Mouse (Mus musculus): ENCODE measurements around the gene Thsd7a. TPM values are rescaled to one million over a fixed set of nuclear protein-coding genes. Genes with fewer than 3 reads are reported as not detected.

Gene Thsd7a
- polyA plus RNA-seq, 1 experiment from 2014 or later: 0.46 TPM

- DNase-seq (no peak), ATAC-seq (ENCODE audit: low read depth) (no peak)
- Histone ChIP-seq H3K27me3 (no peaks in the 10 kb centered on the region), H3K4me3 (replicated peaks) (no peak overlapping the region), H3K9ac (no peak overlapping the region), H3K36me3 (no peaks in the 10 kb centered on the region), H3K9me3 (replicated peaks) (no peaks in the 10 kb centered on the region), H3K27ac (no peak overlapping the region), H3K4me1 (replicated peaks) (no peaks in the 10 kb centered on the region), H3K4me2 (no peak overlapping the region)
- 78% methylated on average over 2 of the region's 2 CpGs for WGBS (ENCODE audit: insufficient replicate concordance)
Observed at GRCm38 (mm10) chr6:12380717-12381116, 368.5 kb downstream of the Thsd7a start.

GRCm38 (mm10) chr6:12358737-12359136, 390.5 kb downstream of the Thsd7a start:
- Histone ChIP-seq H3K4me3 (replicated peaks) (no peak overlapping the region), H3K36me3 (no peaks in the 10 kb centered on the region), H3K4me1 (replicated peaks) (no peaks in the 10 kb centered on the region), H3K27ac (no peak overlapping the region), H3K4me2 (no peak overlapping the region), H3K9ac (no peak overlapping the region), H3K9me3 (replicated peaks) (no peaks in the 10 kb centered on the region), H3K27me3 (no peaks in the 10 kb centered on the region)
- DNase-seq (no peak), ATAC-seq (ENCODE audit: low read depth) (no peak)
- 45% methylated on average over 2 of the region's 2 CpGs for WGBS (ENCODE audit: insufficient replicate concordance)

- DNase-seq (no peak), ATAC-seq (ENCODE audit: low read depth) (no peak)
- no peak overlapping the region for H3K9ac ChIP-seq
- H3K27ac ChIP-seq: no peak overlapping the region
- no peak overlapping the region for H3K4me3 ChIP-seq (replicated peaks)
- H3K4me1 ChIP-seq (replicated peaks): no peaks in the 10 kb centered on the region
- H3K4me2 ChIP-seq: no peak overlapping the region
- H3K36me3 ChIP-seq: no peaks in the 10 kb centered on the region
- WGBS (ENCODE audit: insufficient replicate concordance): 40% methylated on average over 2 of the region's 2 CpGs
- H3K9me3 ChIP-seq (replicated peaks): no peaks in the 10 kb centered on the region
- H3K27me3 ChIP-seq: no peaks in the 10 kb centered on the region
Observed at GRCm38 (mm10) chr6:12353573-12353972, 395.6 kb downstream of the Thsd7a start.

GRCm38 (mm10) chr6:12352165-12352719, 397.0 kb downstream of the Thsd7a start:
- Histone ChIP-seq H3K9ac (no peak overlapping the region), H3K4me3 (replicated peaks) (no peak overlapping the region), H3K27me3 (no peaks in the 10 kb centered on the region), H3K27ac (no peak overlapping the region), H3K4me1 (replicated peaks) (no peaks in the 10 kb centered on the region), H3K4me2 (no peak overlapping the region), H3K36me3 (no peaks in the 10 kb centered on the region), H3K9me3 (replicated peaks) (no peaks in the 10 kb centered on the region)
- WGBS (ENCODE audit: insufficient replicate concordance): 60% methylated on average over 9 of the region's 9 CpGs
- ATAC-seq (ENCODE audit: low read depth) (no peak), DNase-seq (no peak)

GRCm38 (mm10) chr6:12350753-12351152, 398.5 kb downstream of the Thsd7a start:
- Histone ChIP-seq H3K4me3 (replicated peaks) (no peak overlapping the region), H3K36me3 (no peaks in the 10 kb centered on the region), H3K9me3 (replicated peaks) (no peaks in the 10 kb centered on the region), H3K4me1 (replicated peaks) (no peaks in the 10 kb centered on the region), H3K9ac (no peak overlapping the region), H3K4me2 (no peak overlapping the region), H3K27me3 (no peaks in the 10 kb centered on the region), H3K27ac (no peak overlapping the region)
- DNase-seq: no peak
- ATAC-seq (ENCODE audit: low read depth): no peak
- 29% methylated on average over 5 of the region's 5 CpGs for WGBS (ENCODE audit: insufficient replicate concordance)

- no peaks in the 10 kb centered on the region for H3K9me3 ChIP-seq (replicated peaks)
- H3K27me3 ChIP-seq: no peaks in the 10 kb centered on the region
- H3K4me3 ChIP-seq (replicated peaks): no peak overlapping the region
- 59% methylated on average over 3 of the region's 3 CpGs for WGBS (ENCODE audit: insufficient replicate concordance)
- no peaks in the 10 kb centered on the region for H3K36me3 ChIP-seq
- ATAC-seq (ENCODE audit: low read depth) (no peak), DNase-seq (no peak)
- H3K4me2 ChIP-seq: no peak overlapping the region
- no peak overlapping the region for H3K27ac ChIP-seq
- no peaks in the 10 kb centered on the region for H3K4me1 ChIP-seq (replicated peaks)
- no peak overlapping the region for H3K9ac ChIP-seq
Observed at GRCm38 (mm10) chr6:12349105-12349759, 400.0 kb downstream of the Thsd7a start.

GRCm38 (mm10) chr6:12348667-12349066, 400.5 kb downstream of the Thsd7a start:
- no peaks in the 10 kb centered on the region for H3K27me3 ChIP-seq
- ATAC-seq (ENCODE audit: low read depth) (no peak), DNase-seq (no peak)
- H3K4me1 ChIP-seq (replicated peaks): no peaks in the 10 kb centered on the region
- no peaks in the 10 kb centered on the region for H3K9me3 ChIP-seq (replicated peaks)
- no peak overlapping the region for H3K27ac ChIP-seq
- no peak overlapping the region for H3K9ac ChIP-seq
- no peaks in the 10 kb centered on the region for H3K36me3 ChIP-seq
- no peak overlapping the region for H3K4me2 ChIP-seq
- H3K4me3 ChIP-seq (replicated peaks): no peak overlapping the region

GRCm38 (mm10) chr6:12336590-12337584, 412.3 kb downstream of the Thsd7a start:
- H3K27me3 ChIP-seq: no peaks in the 10 kb centered on the region
- no peak overlapping the region for H3K4me2 ChIP-seq
- WGBS (ENCODE audit: insufficient replicate concordance): 71% methylated on average over 14 of the region's 14 CpGs
- DNase-seq (no peak), ATAC-seq (ENCODE audit: low read depth) (no peak)
- no peaks in the 10 kb centered on the region for H3K4me1 ChIP-seq (replicated peaks)
- no peak overlapping the region for H3K4me3 ChIP-seq (replicated peaks)
- no peaks in the 10 kb centered on the region for H3K9me3 ChIP-seq (replicated peaks)
- no peak overlapping the region for H3K27ac ChIP-seq
- no peaks in the 10 kb centered on the region for H3K36me3 ChIP-seq
- no peak overlapping the region for H3K9ac ChIP-seq

GRCm38 (mm10) chr6:12315070-12315909, 433.9 kb downstream of the Thsd7a start:
- no peak overlapping the region for H3K4me3 ChIP-seq (replicated peaks)
- H3K4me2 ChIP-seq: no peak overlapping the region
- H3K27ac ChIP-seq: no peak overlapping the region
- H3K4me1 ChIP-seq (replicated peaks): no peaks in the 10 kb centered on the region
- no peaks in the 10 kb centered on the region for H3K27me3 ChIP-seq
- no peaks in the 10 kb centered on the region for H3K9me3 ChIP-seq (replicated peaks)
- no peak for ATAC-seq (ENCODE audit: low read depth)
- no peaks in the 10 kb centered on the region for H3K36me3 ChIP-seq
- no peak for DNase-seq
- 30% methylated on average over 7 of the region's 7 CpGs for WGBS (ENCODE audit: insufficient replicate concordance)
- no peak overlapping the region for H3K9ac ChIP-seq

- H3K4me3 ChIP-seq (replicated peaks): no peak overlapping the region
- no peak overlapping the region for H3K4me2 ChIP-seq
- H3K27ac ChIP-seq: no peak overlapping the region
- DNase-seq (no peak), ATAC-seq (ENCODE audit: low read depth) (no peak)
- no peaks in the 10 kb centered on the region for H3K36me3 ChIP-seq
- H3K9ac ChIP-seq: no peak overlapping the region
- 56% methylated on average over 2 of the region's 2 CpGs for WGBS (ENCODE audit: insufficient replicate concordance)
- no peaks in the 10 kb centered on the region for H3K9me3 ChIP-seq (replicated peaks)
- H3K4me1 ChIP-seq (replicated peaks): no peaks in the 10 kb centered on the region
- no peaks in the 10 kb centered on the region for H3K27me3 ChIP-seq
Observed at GRCm38 (mm10) chr6:12307502-12307901, 441.7 kb downstream of the Thsd7a start.

Measured in liver, embryonic 13.5 days (tissue).